Mouse (Mus musculus) heart, embryonic 11.5 days (tissue): Measurements from ENCODE around the gene Arhgef40. TPM values are rescaled to one million over a fixed set of nuclear protein-coding genes. Genes with fewer than 3 reads are reported as not detected.

ENCODE experiments used
- ATAC-seq: fragments of 200-750 bp; cut with Nextera tagmentation; replicated peaks from 2 replicates; pipeline ENCODE4 v1.8.0; 2017; ENCODE audit warnings: moderate library complexity; ENCODE audit not compliant: insufficient number of reproducible peaks, low FRiP score, low TSS enrichment
- H3K27ac ChIP-seq: fragments of 300-500 bp; sonication (generic); 2 replicates; pipeline ENCODE4 v1.5.1; 2014; ENCODE audit warnings: mild to moderate bottlenecking, low read depth, low read length
- H3K27me3 ChIP-seq: fragments of 300-500 bp; sonication (generic); 2 replicates; pipeline ENCODE4 v1.6.1; 2014; ENCODE audit warnings: mild to moderate bottlenecking, low read length, mixed read lengths; ENCODE audit not compliant: control insufficient read depth, insufficient read depth
- H3K36me3 ChIP-seq: fragments of 300-500 bp; sonication (generic); 2 replicates; pipeline ENCODE4 v1.6.1; 2014; ENCODE audit warnings: mild to moderate bottlenecking, low read length, moderate library complexity, mixed read lengths; ENCODE audit not compliant: control insufficient read depth, insufficient read depth
- H3K4me1 ChIP-seq: fragments of 300-500 bp; sonication (generic); 2 replicates; pipeline ENCODE4 v1.6.1; 2014; ENCODE audit warnings: low read length; ENCODE audit not compliant: control insufficient read depth, insufficient read depth
- H3K4me2 ChIP-seq: fragments of 300-500 bp; sonication (generic); 2 replicates; pipeline ENCODE4 v1.6.1; 2014; ENCODE audit warnings: mild to moderate bottlenecking, moderate library complexity
- H3K4me3 ChIP-seq: fragments of 300-500 bp; sonication (generic); 2 replicates; pipeline ENCODE4 v1.5.1; 2014; ENCODE audit warnings: low read depth, low read length
- H3K9ac ChIP-seq: fragments of 300-500 bp; sonication (generic); 2 replicates; pipeline ENCODE4 v1.6.1; 2014; ENCODE audit warnings: mild to moderate bottlenecking, low read depth, low read length, moderate library complexity
- H3K9me3 ChIP-seq: fragments of 300-500 bp; sonication (generic); replicated peaks from 2 replicates; pipeline ENCODE4 v1.6.1; 2016; ENCODE audit warnings: low read length; ENCODE audit not compliant: control insufficient read depth
- WGBS: fragments of 180-500 bp; shearing (Covaris S2); extraction: QIAGEN DNeasy Blood & Tissue Kit; methylation state at CpG from one replicate; pipeline ENCODE4 v1.1.7; 2014; ENCODE audit not compliant: insufficient replicate concordance; 5-methylcytosine and 5-hydroxymethylcytosine counted together
- polyA plus RNA-seq: library from polyadenylated mRNA; unstranded; fragments of >200 nt; fragmentation: Nextera tagmentation; extraction: Ambion mirVana; gene quantifications from 2 replicates; pipeline ENCODE4 v1.2.1, GENCODE M21; 2014

The Arhgef40 gene
- 57.5 and 58.3 TPM in 2 replicates for polyA plus RNA-seq

DNA sequence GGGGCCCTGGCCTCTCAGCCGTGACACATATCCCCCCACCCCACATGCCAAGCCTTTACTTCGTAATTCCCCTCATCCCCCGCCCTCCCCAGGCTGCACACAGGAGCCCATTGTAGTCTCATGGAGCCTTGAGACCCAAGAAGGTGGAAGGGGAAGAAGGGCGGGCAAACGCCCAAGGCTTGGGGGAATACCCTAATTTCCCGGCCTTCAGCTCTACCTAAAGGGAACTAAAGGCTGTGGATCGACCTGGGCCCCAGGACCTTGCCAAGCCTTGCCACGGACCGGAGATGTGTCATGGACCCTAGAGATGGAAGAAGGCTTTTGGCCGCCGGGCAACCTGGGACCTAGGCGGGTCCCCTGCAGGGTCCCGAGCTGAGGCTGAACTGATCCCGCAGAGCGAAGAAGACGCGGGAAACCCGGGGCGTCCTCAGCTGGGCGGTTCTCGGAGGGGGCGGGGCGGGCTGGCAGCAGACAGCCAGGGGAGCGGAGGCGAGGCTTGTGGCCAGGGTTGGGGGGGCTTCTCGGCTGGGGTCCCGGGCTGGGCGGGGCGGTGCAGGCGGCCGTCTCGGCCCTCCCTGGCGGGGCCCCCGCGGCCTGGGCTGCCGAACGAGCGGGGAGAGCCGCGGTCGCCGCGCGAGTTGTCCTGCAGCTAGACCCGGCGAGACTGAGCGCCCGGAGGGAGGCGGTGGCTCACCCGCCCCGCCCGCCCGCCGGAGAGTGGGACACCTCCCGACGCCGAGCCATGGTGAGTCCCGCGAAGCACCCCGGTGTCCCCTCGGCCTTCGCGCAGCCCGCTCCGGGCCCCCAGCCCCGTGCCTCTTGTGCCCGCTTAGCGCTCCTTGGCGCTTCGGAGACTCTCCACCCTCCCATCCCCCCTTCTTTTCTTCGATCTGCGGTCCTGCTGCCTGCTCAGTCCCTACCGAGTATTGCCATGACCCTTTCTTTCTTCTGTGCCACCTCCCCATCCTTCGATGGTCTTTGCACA lies at the start of gene Arhgef40:
TSS of gene Arhgef40 (plus strand) at position 473 of the 985 bp plus-strand sequence.
- peak within 1 kb of the TSS; percentile 95 for H3K27ac ChIP-seq
- peaks cover 11% of the 10 kb centered on the region for H3K36me3 ChIP-seq
- H3K4me3 ChIP-seq = peak within 1 kb of the TSS; percentile 71
- peak; percentile 79 for ATAC-seq
- peak within 1 kb of the TSS; percentile 85 for H3K4me2 ChIP-seq
- no peaks in the 10 kb centered on the region for H3K27me3 ChIP-seq
- under 1% methylated on average over 65 of the region's 74 CpGs for WGBS
- no peaks in the 10 kb centered on the region for H3K9me3 ChIP-seq
- peak within 1 kb of the TSS; percentile 90 for H3K9ac ChIP-seq
- peaks cover 8% of the 10 kb centered on the region for H3K4me1 ChIP-seq

DNA sequence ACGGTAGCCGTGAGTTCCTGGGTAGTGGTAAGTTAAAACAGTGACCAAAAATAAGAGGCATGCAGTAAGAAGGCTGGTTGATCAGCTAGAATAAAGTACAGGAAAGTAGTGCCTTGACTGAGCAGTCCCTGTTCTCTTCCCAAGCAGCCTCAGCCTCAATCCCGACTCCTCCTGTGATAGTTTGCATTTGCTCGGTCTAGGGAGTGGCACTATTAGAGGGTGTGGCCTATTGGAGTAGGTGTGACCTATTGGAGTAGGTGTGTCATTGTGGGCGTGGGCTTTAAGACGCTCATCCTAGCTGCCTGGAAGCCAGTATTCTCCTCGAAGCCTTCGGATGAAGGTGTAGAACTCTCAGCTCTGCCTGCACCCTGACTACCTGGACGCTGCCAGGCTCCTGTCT lies 45.5 kb upstream of the Arhgef40 start:
- H3K4me2 ChIP-seq = no peak overlapping the region
- H3K4me3 ChIP-seq = no peak overlapping the region
- H3K4me1 ChIP-seq = no peaks in the 10 kb centered on the region
- no peaks in the 10 kb centered on the region for H3K27me3 ChIP-seq
- 84% methylated on average over 9 of the region's 9 CpGs for WGBS
- H3K36me3 ChIP-seq = no peaks in the 10 kb centered on the region
- H3K9ac ChIP-seq = no peak overlapping the region
- no peak for ATAC-seq
- H3K27ac ChIP-seq = no peak overlapping the region
- H3K9me3 ChIP-seq = 0 out of 2 replicates have a peak, but pooled peaks cover 2% of the 10 kb centered on the region

DNA sequence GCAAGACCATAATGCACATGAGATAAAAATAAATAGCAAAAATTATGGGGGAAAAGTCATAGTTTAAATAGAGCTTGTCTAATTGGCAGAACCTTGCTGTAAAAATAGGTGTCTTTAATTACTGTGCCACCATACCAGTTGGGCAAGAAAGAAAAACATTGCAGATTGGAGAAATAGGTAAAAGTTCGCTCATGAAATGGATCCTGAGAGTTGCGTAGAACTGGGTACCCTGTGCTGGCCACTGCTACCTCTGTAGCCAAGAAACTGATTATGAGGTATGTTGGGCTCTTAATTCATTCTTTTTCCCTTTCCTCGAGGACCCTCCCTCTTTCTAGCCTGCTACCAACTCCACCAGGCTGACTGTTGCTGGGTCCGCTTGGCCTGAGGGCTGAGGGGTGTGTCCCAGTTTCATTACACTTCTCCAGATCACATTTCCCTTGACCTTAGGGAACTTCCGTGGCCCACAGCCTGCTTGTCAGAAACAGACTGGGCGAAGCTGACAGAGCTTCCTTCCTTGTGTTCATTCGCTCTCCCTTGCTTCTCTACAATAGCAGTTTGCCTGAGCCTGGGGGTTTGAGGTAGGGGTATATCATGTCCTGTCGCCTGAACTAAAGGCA lies 43.5 kb upstream of the Arhgef40 start:
- H3K27me3 ChIP-seq = no peaks in the 10 kb centered on the region
- H3K4me1 ChIP-seq = no peaks in the 10 kb centered on the region
- no peak overlapping the region for H3K27ac ChIP-seq
- H3K4me3 ChIP-seq = no peak overlapping the region
- 0 out of 2 replicates have a peak, but pooled peaks cover 2% of the 10 kb centered on the region for H3K9me3 ChIP-seq
- H3K4me2 ChIP-seq = no peak overlapping the region
- no peaks in the 10 kb centered on the region for H3K36me3 ChIP-seq
- H3K9ac ChIP-seq = no peak overlapping the region
- 41% methylated on average over 8 of the region's 8 CpGs for WGBS
- no peak for ATAC-seq

DNA sequence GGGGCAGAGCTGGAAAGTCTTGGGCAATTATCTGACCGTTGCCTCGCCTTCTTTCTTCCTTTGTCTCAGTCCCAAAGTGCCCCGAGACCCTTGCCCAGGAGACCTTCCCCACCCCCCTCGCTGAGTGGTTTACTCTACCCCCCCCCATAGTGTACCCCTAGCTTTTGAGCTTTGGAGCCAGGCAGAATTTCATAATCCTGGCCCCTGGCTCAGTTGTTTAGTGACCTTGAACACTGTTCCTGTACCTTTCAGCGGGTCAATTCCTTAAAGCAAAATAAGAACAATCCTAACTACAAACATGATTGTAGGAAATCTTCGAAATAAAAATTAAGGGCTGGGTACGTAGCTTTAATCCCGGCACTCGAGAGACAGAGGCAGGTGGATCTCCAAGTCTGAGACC lies 42.9 kb upstream of the Arhgef40 start:
- Histone ChIP-seq H3K27me3 (no peaks in the 10 kb centered on the region), H3K4me2 (no peak overlapping the region), H3K4me1 (no peaks in the 10 kb centered on the region), H3K9me3 (0 out of 2 replicates have a peak, but pooled peaks cover 2% of the 10 kb centered on the region), H3K9ac (no peak overlapping the region), H3K36me3 (no peaks in the 10 kb centered on the region), H3K27ac (no peak overlapping the region), H3K4me3 (no peak overlapping the region)
- WGBS = 64% methylated on average over 9 of the region's 9 CpGs
- ATAC-seq = no peak

DNA sequence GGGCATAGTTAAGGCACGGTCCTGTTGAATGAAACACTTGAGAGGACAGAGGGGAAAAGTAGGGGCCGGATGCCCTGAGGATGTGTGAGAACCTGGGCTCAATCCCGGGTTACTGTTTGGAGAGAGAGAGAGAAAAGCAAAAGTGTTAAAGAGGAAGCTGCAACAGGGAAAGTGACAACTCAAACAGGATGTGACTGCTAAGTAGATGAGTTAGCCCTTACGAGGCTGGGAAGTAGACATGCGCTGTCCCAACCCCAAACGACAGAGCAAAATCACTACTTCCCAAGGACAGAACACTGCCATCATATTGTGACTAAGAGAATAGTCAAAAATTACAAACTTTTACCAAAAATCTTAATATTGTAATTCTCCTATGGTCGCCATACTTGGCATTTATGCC lies 42.3 kb upstream of the Arhgef40 start:
- ATAC-seq = no peak
- no peaks in the 10 kb centered on the region for H3K36me3 ChIP-seq
- H3K9me3 ChIP-seq = 0 out of 2 replicates have a peak, but pooled peaks cover 2% of the 10 kb centered on the region
- H3K4me2 ChIP-seq = no peak overlapping the region
- no peak overlapping the region for H3K9ac ChIP-seq
- WGBS = 47% methylated on average over 7 of the region's 7 CpGs
- no peak overlapping the region for H3K27ac ChIP-seq
- H3K27me3 ChIP-seq = no peaks in the 10 kb centered on the region
- H3K4me1 ChIP-seq = no peaks in the 10 kb centered on the region
- no peak overlapping the region for H3K4me3 ChIP-seq

DNA sequence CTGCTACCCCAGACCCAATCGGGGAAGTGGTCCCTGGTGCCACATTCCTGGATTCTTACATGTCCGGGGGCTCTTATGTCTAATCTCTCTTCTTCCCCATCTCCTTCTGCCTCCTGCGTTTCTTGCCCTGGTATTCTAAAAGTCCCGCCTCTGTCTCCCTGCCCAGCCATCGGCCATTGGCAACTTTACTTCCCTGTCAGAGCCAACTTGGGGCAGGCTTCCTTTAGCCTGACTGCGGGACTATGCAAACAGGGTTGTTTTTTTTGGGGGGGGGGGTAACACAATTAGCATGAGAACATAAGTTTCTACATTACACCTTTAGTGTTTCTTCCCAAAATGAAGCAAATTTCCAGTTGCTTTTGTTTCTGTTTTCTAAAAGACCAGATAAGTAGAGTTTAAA lies 41.2 kb upstream of the Arhgef40 start:
- Histone ChIP-seq H3K9me3 (no peaks in the 10 kb centered on the region), H3K27ac (no peak overlapping the region), H3K4me1 (no peaks in the 10 kb centered on the region), H3K36me3 (no peaks in the 10 kb centered on the region), H3K27me3 (no peaks in the 10 kb centered on the region), H3K4me2 (no peak overlapping the region), H3K4me3 (no peak overlapping the region), H3K9ac (no peak overlapping the region)
- no peak for ATAC-seq
- 67% methylated on average over 6 of the region's 6 CpGs for WGBS

DNA sequence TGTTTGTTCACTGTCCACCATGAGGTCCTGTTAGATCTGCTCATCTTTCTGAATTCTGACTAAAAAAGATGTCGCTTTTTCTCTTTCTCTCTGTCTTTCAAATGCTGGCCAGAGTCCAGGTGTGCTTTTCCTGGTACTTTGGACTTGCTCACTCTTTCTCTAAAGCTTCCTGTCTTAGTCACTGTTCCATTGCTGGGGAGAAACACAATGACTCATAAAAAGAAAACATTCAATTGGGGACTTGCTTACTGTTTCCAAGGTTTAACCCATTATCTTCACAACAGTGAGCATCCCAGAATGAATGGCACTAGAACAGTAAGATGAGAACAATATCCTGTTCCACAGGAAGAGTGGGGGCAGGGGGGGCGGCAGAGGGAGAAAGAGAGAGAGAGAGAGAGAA lies 24.2 kb upstream of the Arhgef40 start:
- no peak for ATAC-seq
- Histone ChIP-seq H3K36me3 (no peaks in the 10 kb centered on the region), H3K27ac (no peak overlapping the region), H3K27me3 (no peaks in the 10 kb centered on the region), H3K4me2 (no peak overlapping the region), H3K9ac (no peak overlapping the region), H3K9me3 (no peaks in the 10 kb centered on the region), H3K4me3 (no peak overlapping the region), H3K4me1 (peaks cover 4% of the 10 kb centered on the region; the same call in 1 of the 2 replicates)
- 78% methylated on average over 2 of the region's 2 CpGs for WGBS

DNA sequence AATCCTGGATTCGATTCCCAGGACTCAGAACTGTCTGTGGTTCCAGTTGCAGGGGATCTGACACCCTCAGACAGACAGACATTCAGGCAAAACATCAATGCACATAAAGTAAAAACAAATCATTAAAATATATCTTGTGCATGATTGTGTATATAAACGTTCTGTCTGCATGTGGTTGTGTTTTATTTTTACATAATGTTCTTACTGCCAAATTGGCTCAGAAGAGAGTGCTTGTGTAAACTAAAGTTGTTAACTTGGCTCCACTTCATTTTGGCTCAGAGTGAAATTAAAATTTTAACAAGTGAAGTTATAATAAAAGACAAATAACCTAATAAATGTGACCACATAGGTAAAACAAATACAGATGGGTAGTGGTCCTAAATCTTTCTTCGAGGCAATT lies 17.1 kb upstream of the Arhgef40 start:
- no peak overlapping the region for H3K27ac ChIP-seq
- H3K4me1 ChIP-seq = no peaks in the 10 kb centered on the region; the same call in 1 of the 2 replicates
- no peaks in the 10 kb centered on the region for H3K36me3 ChIP-seq
- H3K9me3 ChIP-seq = no peaks in the 10 kb centered on the region
- no peak overlapping the region for H3K4me3 ChIP-seq
- no peak for ATAC-seq
- H3K4me2 ChIP-seq = no peak overlapping the region
- no peak overlapping the region for H3K9ac ChIP-seq
- H3K27me3 ChIP-seq = no peaks in the 10 kb centered on the region
- 89% methylated on average over 3 of the region's 3 CpGs for WGBS
